Mouse (Mus musculus) limb, embryonic 10.5 days (tissue): ENCODE results near the gene Phlpp1. TPM values are rescaled to one million over a fixed set of nuclear protein-coding genes. Genes with fewer than 3 reads are reported as not detected.

Experiments used
- DNase-seq: peaks from one replicate; pipeline ENCODE4 v3.0.0-alpha.2; 2017; ENCODE audit warnings: low spot score
- H3K27ac ChIP-seq: fragments of 300-500 bp; sonication (generic); 2 replicates; pipeline ENCODE4 v1.5.1; 2016; ENCODE audit warnings: mild to moderate bottlenecking
- H3K27me3 ChIP-seq: fragments of 300-500 bp; sonication (generic); 2 replicates; pipeline ENCODE4 v1.6.1; 2016; ENCODE audit warnings: low read depth, mild to moderate bottlenecking; ENCODE audit not compliant: poor library complexity, severe bottlenecking
- H3K36me3 ChIP-seq: fragments of 300-500 bp; sonication (generic); 2 replicates; pipeline ENCODE4 v1.6.1; 2016; ENCODE audit warnings: mild to moderate bottlenecking, moderate library complexity
- H3K4me1 ChIP-seq: fragments of 300-500 bp; sonication (generic); 2 replicates; pipeline ENCODE4 v1.6.1; 2016
- H3K4me3 ChIP-seq: fragments of 300-500 bp; sonication (generic); 2 replicates; pipeline ENCODE4 v1.5.1; 2016; ENCODE audit warnings: mild to moderate bottlenecking, moderate library complexity
- H3K9me3 ChIP-seq: fragments of 300-500 bp; sonication (generic); replicated peaks from 2 replicates; pipeline ENCODE4 v1.6.1; 2016; ENCODE audit warnings: mild to moderate bottlenecking
- WGBS: fragments of 180-500 bp; shearing (Covaris S2); methylation state at CpG from one replicate; pipeline ENCODE4 v1.1.7; 2016; 5-methylcytosine and 5-hydroxymethylcytosine counted together
- polyA plus RNA-seq: library from polyadenylated mRNA; unstranded; fragments of >200 nt; fragmentation: Nextera tagmentation; extraction: Ambion mirVana; gene quantifications from 2 replicates; pipeline ENCODE4 v1.2.1, GENCODE M21; 2016

Gene Phlpp1
- polyA plus RNA-seq, 1 experiment from 2014 or later, result 2.8 TPM

GRCm38 (mm10) chr1:106211146-106211545 is 39.6 kb downstream of the Phlpp1 start:
- Histone ChIP-seq H3K4me3 (no peak overlapping the region), H3K4me1 (peaks cover 12% of the 10 kb centered on the region; the same call in 1 of the 2 replicates), H3K27ac (no peak overlapping the region), H3K9me3 (no peaks in the 10 kb centered on the region), H3K27me3 (no peaks in the 10 kb centered on the region), H3K36me3 (no peaks in the 10 kb centered on the region)
- 81% methylated on average over 5 of the region's 5 CpGs for WGBS
- DNase-seq, result no peak

- H3K4me1 ChIP-seq, result peaks cover 5% of the 10 kb centered on the region; the same call in 1 of the 2 replicates
- H3K4me3 ChIP-seq, result no peak overlapping the region
- H3K9me3 ChIP-seq, result no peaks in the 10 kb centered on the region
- H3K27ac ChIP-seq, result no peak overlapping the region
- no peak for DNase-seq
- 79% methylated on average over 6 of the region's 6 CpGs for WGBS
- no peaks in the 10 kb centered on the region for H3K27me3 ChIP-seq
- no peaks in the 10 kb centered on the region for H3K36me3 ChIP-seq
These were observed 48.9 kb downstream of the Phlpp1 start for GRCm38 (mm10) chr1:106220431-106220830.

- H3K4me3 ChIP-seq, result no peak overlapping the region
These were observed 49.8 kb downstream of the Phlpp1 start for GRCm38 (mm10) chr1:106221371-106221770.

GRCm38 (mm10) chr1:106221964-106222363 is 50.4 kb downstream of the Phlpp1 start:
- DNase-seq, result no peak
- Histone ChIP-seq H3K4me1 (peaks cover 5% of the 10 kb centered on the region; the same call in 1 of the 2 replicates), H3K27ac (no peak overlapping the region), H3K27me3 (no peaks in the 10 kb centered on the region), H3K4me3 (no peak overlapping the region), H3K9me3 (no peaks in the 10 kb centered on the region), H3K36me3 (no peaks in the 10 kb centered on the region)
- WGBS, result 30% methylated on average over 2 of the region's 2 CpGs

More at GRCm38 (mm10) chr1:106221371-106221770, 49.8 kb downstream of the Phlpp1 start:
- Histone ChIP-seq H3K36me3 (no peaks in the 10 kb centered on the region), H3K4me1 (peaks cover 5% of the 10 kb centered on the region; the same call in 1 of the 2 replicates), H3K27ac (no peak overlapping the region), H3K9me3 (no peaks in the 10 kb centered on the region), H3K27me3 (no peaks in the 10 kb centered on the region)
- WGBS, result 93% methylated on average over 1 of the region's 1 CpGs
- DNase-seq, result no peak

- H3K4me3 ChIP-seq, result no peak overlapping the region
- 86% methylated on average over 7 of the region's 7 CpGs for WGBS
- no peak for DNase-seq
These were observed 55.1 kb downstream of the Phlpp1 start for GRCm38 (mm10) chr1:106226613-106227012.

GRCm38 (mm10) chr1:106230313-106230712 is 58.8 kb downstream of the Phlpp1 start:
- Histone ChIP-seq H3K4me1 (no peaks in the 10 kb centered on the region), H3K9me3 (no peaks in the 10 kb centered on the region), H3K27ac (no peak overlapping the region), H3K27me3 (no peaks in the 10 kb centered on the region), H3K4me3 (no peak overlapping the region), H3K36me3 (no peaks in the 10 kb centered on the region)
- no peak for DNase-seq
- 81% methylated on average over 3 of the region's 3 CpGs for WGBS

More at GRCm38 (mm10) chr1:106226613-106227012, 55.1 kb downstream of the Phlpp1 start:
- Histone ChIP-seq H3K27ac (no peak overlapping the region), H3K4me1 (peaks cover 5% of the 10 kb centered on the region; the same call in 1 of the 2 replicates), H3K36me3 (no peaks in the 10 kb centered on the region), H3K9me3 (no peaks in the 10 kb centered on the region), H3K27me3 (no peaks in the 10 kb centered on the region)

- no peak overlapping the region for H3K27ac ChIP-seq
- H3K4me1 ChIP-seq, result no peaks in the 10 kb centered on the region
- DNase-seq, result no peak
- WGBS, result 92% methylated on average over 5 of the region's 5 CpGs
- no peaks in the 10 kb centered on the region for H3K36me3 ChIP-seq
- no peaks in the 10 kb centered on the region for H3K27me3 ChIP-seq
- H3K9me3 ChIP-seq, result no peaks in the 10 kb centered on the region
- H3K4me3 ChIP-seq, result no peak overlapping the region
These were observed 59.8 kb downstream of the Phlpp1 start for GRCm38 (mm10) chr1:106231345-106231744.

- Histone ChIP-seq H3K9me3 (no peaks in the 10 kb centered on the region), H3K4me3 (no peak overlapping the region), H3K27me3 (no peaks in the 10 kb centered on the region), H3K36me3 (no peaks in the 10 kb centered on the region), H3K4me1 (no peaks in the 10 kb centered on the region), H3K27ac (no peak overlapping the region)
- no peak for DNase-seq
- WGBS, result 93% methylated on average over 3 of the region's 3 CpGs
These were observed 60.4 kb downstream of the Phlpp1 start for GRCm38 (mm10) chr1:106231805-106232459.

GRCm38 (mm10) chr1:106232460-106232850 is 60.9 kb downstream of the Phlpp1 start:
- Histone ChIP-seq H3K36me3 (no peaks in the 10 kb centered on the region), H3K4me1 (no peaks in the 10 kb centered on the region), H3K27me3 (no peaks in the 10 kb centered on the region), H3K9me3 (no peaks in the 10 kb centered on the region), H3K4me3 (no peak overlapping the region), H3K27ac (no peak overlapping the region)
- no peak for DNase-seq
- WGBS, result 93% methylated on average over 4 of the region's 4 CpGs

GRCm38 (mm10) chr1:106236986-106237385 is 65.4 kb downstream of the Phlpp1 start:
- Histone ChIP-seq H3K27ac (no peak overlapping the region), H3K4me1 (no peaks in the 10 kb centered on the region), H3K36me3 (no peaks in the 10 kb centered on the region), H3K27me3 (no peaks in the 10 kb centered on the region), H3K4me3 (no peak overlapping the region), H3K9me3 (no peaks in the 10 kb centered on the region)
- no peak for DNase-seq

- Histone ChIP-seq H3K4me1 (no peaks in the 10 kb centered on the region), H3K4me3 (no peak overlapping the region), H3K9me3 (no peaks in the 10 kb centered on the region), H3K27ac (no peak overlapping the region), H3K27me3 (no peaks in the 10 kb centered on the region), H3K36me3 (no peaks in the 10 kb centered on the region)
- WGBS, result 85% methylated on average over 7 of the region's 7 CpGs
- DNase-seq, result no peak
These were observed 68.6 kb downstream of the Phlpp1 start for GRCm38 (mm10) chr1:106240116-106240685.

- H3K4me3 ChIP-seq, result no peak overlapping the region
- no peaks in the 10 kb centered on the region for H3K9me3 ChIP-seq
- 97% methylated on average over 1 of the region's 1 CpGs for WGBS
- H3K27me3 ChIP-seq, result no peaks in the 10 kb centered on the region
- H3K4me1 ChIP-seq, result no peaks in the 10 kb centered on the region
- H3K27ac ChIP-seq, result no peak overlapping the region
- DNase-seq, result no peak
- H3K36me3 ChIP-seq, result no peaks in the 10 kb centered on the region
These were observed 69.5 kb downstream of the Phlpp1 start for GRCm38 (mm10) chr1:106241059-106241458.

- H3K36me3 ChIP-seq, result no peaks in the 10 kb centered on the region
- WGBS, result 83% methylated on average over 2 of the region's 2 CpGs
- no peak overlapping the region for H3K27ac ChIP-seq
- H3K4me3 ChIP-seq, result no peak overlapping the region
- no peaks in the 10 kb centered on the region for H3K27me3 ChIP-seq
- DNase-seq, result no peak
- H3K9me3 ChIP-seq, result no peaks in the 10 kb centered on the region
- H3K4me1 ChIP-seq, result no peaks in the 10 kb centered on the region
These were observed 70.6 kb downstream of the Phlpp1 start for GRCm38 (mm10) chr1:106242129-106242528.
